Mouse (Mus musculus) forebrain, embryonic 16.5 days (tissue): Measurements from ENCODE around the gene Klf5. TPM values are rescaled to one million over a fixed set of nuclear protein-coding genes. Genes with fewer than 3 reads are reported as not detected.

ENCODE experiments used
- ATAC-seq: fragments of 200-750 bp; cut with Nextera tagmentation; 2 replicates; pipeline ENCODE4 v1.8.0; 2017; ENCODE audit warnings: mild to moderate bottlenecking, moderate library complexity
- H3K27ac ChIP-seq: fragments of 300-500 bp; sonication (generic); 2 replicates; pipeline ENCODE4 v1.5.1; 2014; ENCODE audit warnings: low read length, control low read depth
- H3K27me3 ChIP-seq: fragments of 300-500 bp; sonication (generic); replicated peaks from 2 replicates; pipeline ENCODE4 v1.6.1; 2014; ENCODE audit warnings: low read length; ENCODE audit not compliant: control insufficient read depth, insufficient read depth
- H3K36me3 ChIP-seq: fragments of 300-500 bp; sonication (generic); 2 replicates; pipeline ENCODE4 v1.6.1; 2014; ENCODE audit not compliant: control insufficient read depth, insufficient read depth
- H3K4me1 ChIP-seq: fragments of 300-500 bp; sonication (generic); replicated peaks from 2 replicates; pipeline ENCODE4 v1.6.1; 2014; ENCODE audit warnings: low read length; ENCODE audit not compliant: control insufficient read depth, insufficient read depth
- H3K4me2 ChIP-seq: fragments of 300-500 bp; sonication (generic); 2 replicates; pipeline ENCODE4 v1.6.1; 2014; ENCODE audit warnings: mild to moderate bottlenecking, low read length, control low read depth
- H3K4me3 ChIP-seq: fragments of 300-500 bp; sonication (generic); replicated peaks from 2 replicates; pipeline ENCODE4 v1.5.1; 2014; ENCODE audit warnings: mild to moderate bottlenecking, low read length, control low read depth
- H3K9ac ChIP-seq: fragments of 300-500 bp; sonication (generic); replicated peaks from 2 replicates; pipeline ENCODE4 v1.6.1; 2014; ENCODE audit warnings: low read depth, low read length, control low read depth
- H3K9me3 ChIP-seq: fragments of 300-500 bp; sonication (generic); 2 replicates; pipeline ENCODE4 v1.6.1; 2016; ENCODE audit warnings: low read length; ENCODE audit not compliant: control insufficient read depth
- WGBS: fragments of 180-500 bp; shearing (Covaris S2); extraction: QIAGEN DNeasy Blood & Tissue Kit; methylation state at CpG from one replicate; pipeline ENCODE4 v1.1.7; 2014; 5-methylcytosine and 5-hydroxymethylcytosine counted together
- polyA plus RNA-seq: library from polyadenylated mRNA; unstranded; fragments of >200 nt; fragmentation: Nextera tagmentation; extraction: Ambion mirVana; gene quantifications from 2 replicates; pipeline ENCODE4 v1.2.1, GENCODE M21; 2015

Gene Klf5
- polyA plus RNA-seq, 1 experiment from 2014 or later = 5.5 TPM

DNA sequence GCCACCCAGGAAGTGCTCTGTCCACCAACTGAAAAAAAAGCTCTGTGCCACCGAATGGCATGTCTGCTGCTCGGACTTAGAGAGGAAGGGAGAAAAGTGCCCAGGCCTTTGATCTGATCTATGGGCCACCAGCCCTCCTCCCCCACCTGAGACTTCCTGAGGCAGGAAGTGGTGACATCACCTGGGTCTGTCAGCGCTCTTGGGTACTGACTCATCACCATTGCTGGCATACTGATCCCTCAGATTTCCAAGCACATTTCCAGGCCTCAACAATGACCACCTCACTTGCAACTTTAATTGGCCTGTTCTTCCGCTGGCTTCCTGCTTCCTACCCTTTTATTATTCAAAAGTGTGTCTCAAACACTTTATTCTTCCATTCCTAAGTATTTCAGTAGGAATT lies 26.0 kb downstream of the Klf5 start:
- WGBS = 81% methylated on average over 4 of the region's 4 CpGs
- H3K9ac ChIP-seq = no peak overlapping the region
- ATAC-seq = no peak

DNA sequence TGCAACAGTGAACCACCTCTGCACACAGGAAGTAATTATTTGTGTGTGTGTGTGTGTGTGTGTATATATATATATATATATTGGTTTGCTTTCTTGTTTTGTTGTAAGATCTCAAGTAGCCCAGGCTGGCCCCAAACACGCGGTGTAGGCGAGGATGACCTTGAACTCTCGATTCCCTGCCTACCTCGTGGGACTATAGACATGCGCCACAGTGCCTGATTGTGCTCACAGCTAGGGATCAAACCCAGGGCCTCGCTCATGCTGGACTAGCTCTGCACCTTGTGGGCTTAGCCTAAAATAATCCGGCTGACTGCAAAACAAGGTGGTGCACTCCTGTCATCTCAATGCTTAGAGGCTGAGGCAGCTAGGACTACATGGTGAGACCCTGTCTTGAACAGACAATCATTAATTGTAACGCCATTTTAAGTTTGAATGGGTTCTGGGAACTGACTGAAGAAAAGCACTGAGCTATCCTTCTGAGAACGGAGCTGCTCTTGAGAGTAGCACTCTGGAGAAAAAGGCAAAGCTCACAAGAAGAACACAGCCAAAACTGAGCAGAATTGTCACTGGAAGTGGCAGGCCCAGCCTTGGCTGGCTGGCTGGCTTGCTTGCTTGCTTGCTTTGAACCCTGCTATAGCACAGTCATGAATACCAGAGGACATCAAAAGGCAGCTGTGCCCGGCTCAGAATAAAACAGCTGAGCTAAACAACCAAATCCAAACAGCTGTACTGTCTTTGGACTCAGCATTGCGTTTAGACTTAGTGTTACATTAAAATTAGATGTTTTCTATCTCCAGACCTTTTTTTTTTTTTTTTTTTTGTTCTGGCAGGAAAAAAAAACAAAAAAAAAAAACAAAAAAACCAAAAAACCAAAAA lies 27.3 kb downstream of the Klf5 start:
- no peak overlapping the region for H3K27ac ChIP-seq
- H3K9me3 ChIP-seq = no peaks in the 10 kb centered on the region
- no peaks in the 10 kb centered on the region for H3K4me1 ChIP-seq
- ATAC-seq = no peak; the same call in 1 of the 2 replicates
- H3K4me3 ChIP-seq = no peak overlapping the region
- no peak overlapping the region for H3K4me2 ChIP-seq
- H3K27me3 ChIP-seq = no peaks in the 10 kb centered on the region
- no peaks in the 10 kb centered on the region for H3K36me3 ChIP-seq
- WGBS = 72% methylated on average over 12 of the region's 12 CpGs
- H3K9ac ChIP-seq = no peak overlapping the region

More for the DNA sequence above, 26.0 kb downstream of the Klf5 start:
- Histone ChIP-seq H3K27me3 (no peaks in the 10 kb centered on the region), H3K9me3 (no peaks in the 10 kb centered on the region), H3K4me2 (no peak overlapping the region), H3K36me3 (no peaks in the 10 kb centered on the region), H3K4me3 (no peak overlapping the region), H3K27ac (no peak overlapping the region), H3K4me1 (no peaks in the 10 kb centered on the region)

DNA sequence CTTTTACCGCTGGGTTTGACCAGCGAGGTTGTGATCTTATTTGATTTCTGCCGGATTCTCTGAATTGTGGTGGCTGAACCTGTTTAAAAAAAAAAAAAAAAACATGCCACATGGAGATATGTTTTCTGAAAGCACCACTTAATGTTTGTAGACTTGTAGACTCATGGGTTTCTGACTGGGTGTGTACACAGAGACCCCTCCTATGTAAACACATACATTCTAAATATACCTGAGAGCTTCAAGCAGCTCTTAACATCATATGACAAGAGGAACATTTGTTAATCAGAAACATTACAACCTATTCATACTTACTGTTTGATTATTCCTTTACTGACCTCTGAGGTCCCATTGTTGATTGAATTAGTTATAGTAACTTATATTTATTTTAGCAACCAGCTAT lies 38.1 kb downstream of the Klf5 start:
- Histone ChIP-seq H3K36me3 (no peaks in the 10 kb centered on the region), H3K27me3 (no peaks in the 10 kb centered on the region), H3K9ac (no peak overlapping the region), H3K9me3 (no peaks in the 10 kb centered on the region), H3K27ac (no peak overlapping the region), H3K4me2 (no peak overlapping the region), H3K4me1 (no peaks in the 10 kb centered on the region), H3K4me3 (no peak overlapping the region)
- no peak for ATAC-seq
- WGBS = 87% methylated on average over 3 of the region's 3 CpGs

DNA sequence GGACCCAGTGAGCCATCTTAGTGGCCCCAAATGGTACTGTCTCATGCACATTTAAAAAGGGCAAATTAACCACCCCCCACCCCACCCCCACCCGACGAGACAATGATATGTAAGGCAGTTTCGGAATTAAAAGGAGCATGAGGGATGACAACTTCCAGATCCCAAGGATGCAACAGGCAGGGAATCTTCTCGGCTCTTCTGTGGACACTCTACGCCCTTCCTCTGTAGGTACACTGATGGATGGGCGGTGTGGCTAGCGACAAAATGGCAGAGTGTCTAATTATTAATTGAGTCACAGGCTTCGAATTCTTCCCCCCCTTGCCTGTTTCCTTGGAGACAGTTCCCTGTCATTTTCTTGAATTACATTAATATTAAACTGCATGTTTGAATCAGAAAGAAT lies 40.5 kb downstream of the Klf5 start:
- H3K4me2 ChIP-seq = no peak overlapping the region
- ATAC-seq = peak; percentile 26; the same call in 1 of the 2 replicates
- no peaks in the 10 kb centered on the region for H3K9me3 ChIP-seq
- no peaks in the 10 kb centered on the region for H3K4me1 ChIP-seq
- 64% methylated on average over 8 of the region's 8 CpGs for WGBS
- no peak overlapping the region for H3K4me3 ChIP-seq
- H3K27ac ChIP-seq = no peak overlapping the region
- H3K27me3 ChIP-seq = no peaks in the 10 kb centered on the region
- no peaks in the 10 kb centered on the region for H3K36me3 ChIP-seq
- H3K9ac ChIP-seq = no peak overlapping the region

DNA sequence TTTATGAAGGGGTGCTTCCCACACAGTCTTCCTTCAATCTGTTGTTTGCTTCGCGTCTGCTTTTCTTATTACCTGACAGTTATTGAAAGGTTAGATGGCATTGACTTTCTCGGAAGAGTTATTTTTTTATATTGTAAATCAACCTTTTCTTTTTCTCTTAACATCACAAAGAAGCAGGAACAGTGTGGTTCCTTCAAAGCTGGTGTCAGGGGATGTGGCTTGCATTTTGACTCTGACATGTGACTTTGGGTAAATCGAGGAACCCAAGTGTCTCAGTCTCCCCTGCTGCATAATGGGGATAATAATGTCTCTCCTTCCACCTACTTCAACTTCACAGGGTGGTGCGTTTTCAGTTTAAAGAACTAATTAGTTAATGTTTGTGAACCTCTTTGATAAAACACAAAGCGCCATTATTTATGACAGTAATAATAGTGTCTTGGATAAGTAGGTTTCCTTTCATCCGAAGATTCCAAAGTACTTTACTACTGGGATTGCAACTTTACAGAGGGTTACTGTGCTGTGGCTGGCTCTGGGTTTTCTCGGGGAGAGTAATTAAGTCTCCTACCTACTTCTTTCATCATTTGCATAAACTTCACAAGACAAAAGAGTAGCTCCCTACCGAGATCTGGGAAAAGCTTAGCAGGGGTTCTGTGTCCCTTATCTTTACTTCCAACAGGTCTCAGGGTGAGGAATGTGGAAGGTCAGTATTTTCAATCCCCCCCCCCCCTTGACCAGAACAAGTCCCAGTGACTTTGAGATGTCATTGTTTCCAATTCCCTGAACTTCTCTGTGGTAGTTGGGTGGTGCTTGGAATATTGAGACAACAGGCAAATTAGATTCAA lies 41.4 kb downstream of the Klf5 start:
- no peaks in the 10 kb centered on the region for H3K36me3 ChIP-seq
- no peaks in the 10 kb centered on the region for H3K9me3 ChIP-seq
- no peak overlapping the region for H3K9ac ChIP-seq
- H3K27ac ChIP-seq = no peak overlapping the region
- ATAC-seq = no peak
- no peaks in the 10 kb centered on the region for H3K4me1 ChIP-seq
- no peaks in the 10 kb centered on the region for H3K27me3 ChIP-seq
- no peak overlapping the region for H3K4me3 ChIP-seq
- 11% methylated on average over 9 of the region's 9 CpGs for WGBS
- no peak overlapping the region for H3K4me2 ChIP-seq

DNA sequence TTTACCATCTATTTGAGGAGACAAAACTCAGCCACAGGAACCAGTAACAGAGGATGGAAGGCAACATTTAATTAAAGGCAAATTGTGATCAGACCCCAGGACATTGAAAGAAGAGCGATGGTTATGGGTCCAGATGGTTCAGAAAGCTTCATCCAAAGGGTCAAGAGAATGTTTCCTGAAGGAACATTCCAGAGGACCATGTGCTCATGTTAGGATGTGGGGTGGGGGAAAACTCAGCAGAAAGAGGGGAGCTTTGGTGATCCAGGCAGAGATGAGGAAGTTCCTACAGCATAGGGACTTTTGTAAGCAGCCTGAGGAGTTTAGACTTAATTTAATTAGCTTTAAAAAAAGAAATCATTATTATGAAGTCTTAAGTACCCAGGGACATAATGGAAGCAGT lies 42.2 kb downstream of the Klf5 start:
- no peak for ATAC-seq
- Histone ChIP-seq H3K9me3 (no peaks in the 10 kb centered on the region), H3K4me1 (no peaks in the 10 kb centered on the region), H3K4me2 (no peak overlapping the region), H3K9ac (no peak overlapping the region), H3K27me3 (no peaks in the 10 kb centered on the region), H3K27ac (no peak overlapping the region), H3K4me3 (no peak overlapping the region), H3K36me3 (no peaks in the 10 kb centered on the region)
- WGBS = 90% methylated on average over 1 of the region's 1 CpGs

DNA sequence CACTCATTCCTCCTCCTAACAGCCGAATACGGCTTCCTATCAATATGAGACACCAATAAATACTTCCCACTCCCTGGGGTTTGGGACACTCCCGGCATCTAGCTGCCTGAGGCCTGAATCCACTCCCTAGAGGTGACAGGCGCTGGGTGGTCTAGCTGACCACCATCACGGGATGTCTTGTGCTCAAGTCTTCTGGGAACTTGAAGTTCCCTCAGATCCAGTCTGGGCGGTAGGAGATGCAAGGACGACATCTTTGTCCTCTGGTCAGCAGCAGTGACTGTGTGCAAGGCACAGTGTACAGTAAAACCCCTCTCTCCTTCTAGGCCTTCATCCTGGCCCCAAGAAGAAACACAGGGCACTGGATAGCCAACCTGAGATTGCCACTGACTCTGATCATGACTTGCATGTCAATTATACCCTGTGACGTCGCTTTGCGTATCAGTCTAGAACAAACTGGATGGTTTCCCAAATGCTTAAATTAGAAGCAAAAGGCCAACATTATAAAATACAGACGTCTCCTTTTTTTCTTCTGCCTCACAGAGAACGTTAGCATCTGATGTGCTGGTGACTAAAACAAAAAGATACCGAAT lies 49.8 kb downstream of the Klf5 start:
- Histone ChIP-seq H3K36me3 (no peaks in the 10 kb centered on the region), H3K27ac (no peak overlapping the region), H3K9me3 (no peaks in the 10 kb centered on the region), H3K4me2 (no peak overlapping the region), H3K4me3 (no peak overlapping the region), H3K9ac (no peak overlapping the region), H3K4me1 (no peaks in the 10 kb centered on the region; the same call in 1 of the 2 replicates), H3K27me3 (no peaks in the 10 kb centered on the region)
- ATAC-seq = peak; percentile 40; the same call in 1 of the 2 replicates
- 55% methylated on average over 13 of the region's 13 CpGs for WGBS

DNA sequence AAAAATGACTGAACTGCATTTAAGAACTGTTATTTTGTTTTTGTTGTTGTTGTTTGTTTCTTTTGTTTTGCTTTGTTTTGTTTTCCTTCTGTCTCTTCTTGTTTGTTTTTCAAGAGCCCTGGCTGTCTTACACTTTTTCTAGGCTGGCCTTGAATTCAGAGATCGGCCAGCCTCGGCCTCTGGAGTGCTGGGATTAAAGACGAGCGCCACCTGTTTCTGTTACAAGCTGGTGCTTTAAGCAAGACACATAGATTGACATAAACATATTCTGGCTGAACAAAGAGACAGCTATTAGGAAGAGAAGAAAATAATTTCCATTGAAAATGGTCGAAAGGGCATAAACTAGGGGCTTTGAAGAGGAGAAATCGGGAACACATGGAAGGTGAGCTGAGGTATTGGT lies 51.1 kb downstream of the Klf5 start:
- ATAC-seq = no peak
- Histone ChIP-seq H3K27ac (no peak overlapping the region), H3K27me3 (no peaks in the 10 kb centered on the region), H3K4me3 (no peak overlapping the region), H3K4me1 (no peaks in the 10 kb centered on the region; the same call in 1 of the 2 replicates), H3K4me2 (no peak overlapping the region), H3K9me3 (no peaks in the 10 kb centered on the region), H3K9ac (no peak overlapping the region), H3K36me3 (no peaks in the 10 kb centered on the region)
- WGBS = 68% methylated on average over 6 of the region's 6 CpGs

DNA sequence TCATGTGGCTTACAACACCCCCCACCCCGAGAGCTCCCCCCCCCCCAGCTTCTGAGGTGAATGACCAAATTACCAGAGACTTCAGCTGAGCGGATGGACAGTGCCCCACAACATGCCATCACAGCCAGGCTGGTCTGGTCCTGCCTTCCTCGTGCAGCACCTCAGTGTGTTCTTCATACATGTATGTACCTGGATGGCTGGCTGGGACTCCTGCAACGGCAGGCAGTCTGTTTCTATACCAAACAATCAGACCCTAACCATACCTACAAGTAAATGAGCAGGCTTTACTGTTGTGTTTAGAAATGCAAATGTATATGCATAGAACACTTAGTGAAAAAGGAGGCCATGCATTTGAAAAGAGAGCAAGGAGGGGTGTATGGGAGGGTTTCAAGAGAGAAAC lies 54.5 kb downstream of the Klf5 start:
- Histone ChIP-seq H3K27ac (no peak overlapping the region), H3K27me3 (no peaks in the 10 kb centered on the region), H3K9ac (no peak overlapping the region), H3K36me3 (no peaks in the 10 kb centered on the region), H3K4me3 (no peak overlapping the region), H3K4me2 (no peak overlapping the region), H3K4me1 (no peaks in the 10 kb centered on the region; the same call in 1 of the 2 replicates), H3K9me3 (no peaks in the 10 kb centered on the region)
- no peak for ATAC-seq
- 44% methylated on average over 4 of the region's 4 CpGs for WGBS
